Mouse (Mus musculus): ENCODE measurements around the gene Gm10964.

DNA sequence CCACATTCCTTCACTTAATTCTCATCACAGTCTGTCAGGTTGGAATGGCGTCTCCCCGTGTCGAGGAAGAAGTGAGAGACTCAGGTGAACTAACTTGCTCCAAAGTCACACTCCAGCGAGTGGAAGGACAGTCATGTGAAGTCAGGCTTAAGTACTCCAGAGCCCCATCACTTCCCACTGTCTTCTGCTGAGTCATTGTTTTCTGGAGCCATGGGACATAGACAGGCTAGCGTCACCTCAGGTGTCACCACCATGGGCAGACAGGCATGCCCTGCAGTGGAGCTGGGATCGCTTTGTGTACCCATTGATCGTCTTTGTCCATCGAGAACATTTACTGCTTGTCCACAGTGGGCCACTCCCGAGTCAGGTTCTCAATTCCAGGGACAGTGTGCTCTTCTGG is 9.3 kb upstream of the Gm10964 start:
- TF ChIP-seq CTCF (IDR thresholded peaks at IDR 0.05; ENCODE audit: borderline replicate concordance, insufficient read depth, low read length): no peak
- no peak for TF ChIP-seq POLR2A (IDR thresholded peaks at IDR 0.05; ENCODE audit: low read depth, low read length)
